Comparison of ENCODE assay signal across 13 mouse cellular contexts in the genomic region with DNA sequence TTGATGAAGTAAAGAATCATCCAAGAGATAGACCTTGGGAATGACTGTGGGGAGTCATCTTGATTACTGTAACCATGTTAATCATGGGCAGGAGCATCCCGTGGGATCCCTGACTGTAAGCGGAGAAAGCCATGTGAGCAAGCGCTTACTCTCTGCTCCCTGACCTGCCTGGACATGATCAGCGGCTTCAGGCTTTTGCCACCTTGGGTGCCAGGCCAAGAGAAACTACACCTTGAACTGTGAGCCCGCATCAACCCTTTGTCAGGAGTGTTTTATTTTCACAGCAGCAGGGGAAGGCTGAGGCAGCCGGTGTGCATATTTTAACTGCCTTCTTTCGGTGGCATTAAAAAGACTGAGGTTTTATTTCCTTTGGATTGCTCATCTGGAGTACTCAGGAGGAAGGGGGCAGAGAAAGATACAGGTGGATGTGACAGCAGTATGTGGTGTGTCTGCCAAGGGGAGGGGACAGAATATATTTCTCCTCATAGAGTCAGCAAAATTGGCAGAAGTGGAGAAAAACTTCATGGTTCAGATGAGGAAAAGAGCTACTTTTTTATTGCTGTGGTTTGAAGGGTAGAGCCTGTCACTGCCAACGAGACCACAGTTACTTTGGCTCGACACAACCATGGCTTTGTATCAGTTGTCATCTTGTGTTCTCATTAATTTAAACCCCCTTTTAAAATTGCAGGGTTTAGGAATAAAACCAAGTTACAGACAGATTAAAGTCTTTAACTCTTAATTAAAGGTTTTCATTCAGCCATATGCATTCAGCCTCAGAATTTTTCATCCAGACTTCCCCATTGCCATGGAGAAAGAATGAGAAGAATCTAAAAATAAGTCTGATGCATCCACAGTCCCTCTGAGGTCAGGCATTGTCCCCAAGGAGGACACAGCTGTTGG.
DNase-seq lines count a peak whose midpoint lies in the region; ATAC-seq and TF ChIP-seq lines count a peak whose summit lies in the region.
"Had no signal": no experiment of that assay in that cellular context is flagged by ENCODE, and none has a peak within 500 bp of the region (broad histone marks: within the 10 kb centered on the region; RNA-seq: fewer than 3 reads in every experiment).

No protein-coding gene starts in this region.

- H3K9ac ChIP-seq in kidney, embryonic 15.5 days, result no peak overlapping the region
- no peak overlapping the region for H3K9ac ChIP-seq in forebrain, embryonic 15.5 days (replicated peaks)
- H3K9ac ChIP-seq in midbrain, postnatal 0 days (replicated peaks; ENCODE audit: low read length, poor library complexity, severe bottlenecking), result no peak overlapping the region

- TF ChIP-seq POLR2A in kidney, adult 2 months (IDR thresholded peaks at IDR 0.05; ENCODE audit: low read depth, low read length), result no peak

- no peak for ATAC-seq in kidney, embryonic 15.5 days (replicated peaks; ENCODE audit: low FRiP score)
- peak; percentile 80 for ATAC-seq in forebrain, embryonic 15.5 days (replicated peaks)
- no peak; the same call in 1 of the 2 replicates for ATAC-seq in midbrain, postnatal 0 days (ENCODE audit: low FRiP score)

- TF ChIP-seq CTCF in kidney, adult 2 months (conservative IDR thresholded peaks at IDR 0.05; ENCODE audit: insufficient read depth, insufficient read length, low read depth, low read length), result no peak
- TF ChIP-seq CTCF in midbrain, postnatal 0 days (IDR thresholded peaks at IDR 0.05), result no peak

- 46% methylated on average over 9 of the region's 9 CpGs for WGBS in kidney, adult 2 months
- WGBS in kidney, embryonic 15.5 days, result 72% methylated on average over 9 of the region's 9 CpGs
- WGBS in forebrain, embryonic 15.5 days, result 33% methylated on average over 9 of the region's 9 CpGs
- WGBS in midbrain, postnatal 0 days, result 36% methylated on average over 9 of the region's 9 CpGs

- intact Hi-C loops in left cerebral cortex, postnatal 10 days (cut with DNase I), result no loop called here
- intact Hi-C loops in heart, postnatal 36 days (cut with DNase I), result no loop called here

- no peak overlapping the region for H3K4me2 ChIP-seq in kidney, embryonic 15.5 days
- no peak overlapping the region for H3K4me2 ChIP-seq in forebrain, embryonic 15.5 days (replicated peaks)
- H3K4me2 ChIP-seq in midbrain, postnatal 0 days (ENCODE audit: low read depth, low read length, poor library complexity, severe bottlenecking), result no peak overlapping the region

- H3K27ac ChIP-seq in kidney, adult 2 months (ENCODE audit: insufficient read depth, low read depth, low read length), result peak overlapping the region; percentile 59
- H3K27ac ChIP-seq in kidney, embryonic 15.5 days, result no peak overlapping the region
- H3K27ac ChIP-seq in forebrain, embryonic 15.5 days (replicated peaks), result no peak overlapping the region
- no peak overlapping the region for H3K27ac ChIP-seq in midbrain, postnatal 0 days (ENCODE audit: low read depth, low read length)
- H3K27ac ChIP-seq: layer of hippocampus, adult 2 months had no signal

- H3K27me3 ChIP-seq in kidney, adult 2 months (replicated peaks; ENCODE audit: control insufficient read depth, insufficient read depth, low read length), result no peaks in the 10 kb centered on the region
- H3K27me3 ChIP-seq in kidney, embryonic 15.5 days, result no peaks in the 10 kb centered on the region
- no peaks in the 10 kb centered on the region for H3K27me3 ChIP-seq in forebrain, embryonic 15.5 days
- H3K27me3 ChIP-seq in midbrain, postnatal 0 days (ENCODE audit: insufficient read depth, low read length), result no peaks in the 10 kb centered on the region

- DNase-seq in kidney, adult 2 months, result peak; percentile 67
- DNase-seq in kidney, postnatal 10 days, result peak; percentile 48
- peak; percentile 51 for DNase-seq in midbrain, postnatal 0 days (ENCODE audit: low spot score)
- no peak for DNase-seq in lung, postnatal 25 days (ENCODE audit: low spot score)
- DNase-seq in left cerebral cortex, postnatal 10 days (ENCODE audit: extremely low spot score in 1 of 2, low spot score in 2 of 2), result no peak
- DNase-seq in heart, postnatal 36 days, result no peak
- DNase-seq: cerebellum, adult 8-10 months; gastrocnemius, postnatal 10 days; lung, adult 18-20 months; right cerebral cortex, adult 18-20 months had no signal

- H3K4me3 ChIP-seq in kidney, adult 2 months (ENCODE audit: insufficient read depth, low read depth, low read length), result no peak overlapping the region
- no peak overlapping the region for H3K4me3 ChIP-seq in kidney, embryonic 15.5 days (replicated peaks)
- H3K4me3 ChIP-seq in forebrain, embryonic 15.5 days, result no peak overlapping the region
- H3K4me3 ChIP-seq in midbrain, postnatal 0 days (ENCODE audit: low read depth, low read length), result no peak overlapping the region
- H3K4me3 ChIP-seq: layer of hippocampus, adult 2 months had no signal

- no peaks in the 10 kb centered on the region for H3K36me3 ChIP-seq in kidney, adult 2 months (ENCODE audit: control insufficient read depth, insufficient read depth, low read length)
- no peaks in the 10 kb centered on the region for H3K36me3 ChIP-seq in kidney, embryonic 15.5 days
- H3K36me3 ChIP-seq in forebrain, embryonic 15.5 days, result no peaks in the 10 kb centered on the region
- no peaks in the 10 kb centered on the region for H3K36me3 ChIP-seq in midbrain, postnatal 0 days (ENCODE audit: insufficient read depth, low read length)

- H3K4me1 ChIP-seq in kidney, adult 2 months (ENCODE audit: control insufficient read depth, insufficient read depth, low read length), result peaks cover 7% of the 10 kb centered on the region; the same call in 1 of the 2 replicates
- no peaks in the 10 kb centered on the region for H3K4me1 ChIP-seq in kidney, embryonic 15.5 days
- H3K4me1 ChIP-seq in forebrain, embryonic 15.5 days, result peaks cover 13% of the 10 kb centered on the region; the same call in 1 of the 2 replicates
- no peaks in the 10 kb centered on the region for H3K4me1 ChIP-seq in midbrain, postnatal 0 days (ENCODE audit: insufficient read depth, low read length)

- H3K9me3 ChIP-seq in kidney, embryonic 15.5 days (replicated peaks), result no peaks in the 10 kb centered on the region
- H3K9me3 ChIP-seq in forebrain, embryonic 15.5 days, result no peaks in the 10 kb centered on the region
- H3K9me3 ChIP-seq in midbrain, postnatal 0 days (ENCODE audit: low read length), result no peaks in the 10 kb centered on the region

Comparison
In these comparisons a context has a peak if more than half of its experiments do, and no peak if none do; other contexts are left out.
1. DNase-seq: peak in kidney, adult 2 months (single experiment), kidney, postnatal 10 days (single experiment) and midbrain, postnatal 0 days (single experiment); none in lung, postnatal 25 days (single experiment), left cerebral cortex, postnatal 10 days (0 of 2) and heart, postnatal 36 days (0 of 2).